Mouse (Mus musculus): Measurements from ENCODE around the gene Pmpcb.

DNA sequence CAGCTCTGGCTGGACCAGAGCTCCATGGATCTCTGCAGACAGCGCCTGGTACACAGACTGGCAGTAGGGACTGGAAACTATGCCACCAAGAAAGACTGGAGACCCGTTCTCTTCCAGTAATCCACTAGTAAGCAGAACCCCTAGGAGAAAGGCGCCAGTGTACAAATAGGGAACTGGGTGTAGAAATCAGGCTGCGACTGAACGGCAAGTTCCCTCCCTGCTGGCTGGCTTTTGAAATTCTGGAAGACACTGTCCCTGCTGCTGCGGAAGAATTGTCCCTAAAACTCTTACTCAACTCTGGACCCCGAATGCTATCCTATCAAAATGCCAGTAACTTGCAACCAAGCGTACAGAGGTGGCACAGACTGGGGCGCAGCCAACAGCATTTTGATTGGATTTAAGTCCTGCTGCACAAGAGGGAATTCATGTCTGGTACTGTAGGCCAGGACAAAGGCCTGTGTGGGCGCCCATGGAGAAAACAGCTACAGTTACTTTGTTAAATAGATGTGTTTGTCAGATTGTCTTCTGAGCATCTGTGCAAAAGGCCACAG lies 19.7 kb upstream of the Pmpcb start:
- no peak for TF ChIP-seq CTCF (IDR thresholded peaks at IDR 0.05; ENCODE audit: borderline replicate concordance, control insufficient read depth, extremely low read depth, insufficient read depth, low read length, poor library complexity)
- TF ChIP-seq POLR2A (IDR thresholded peaks at IDR 0.05; ENCODE audit: control insufficient read depth, extremely low read depth, insufficient read depth, low read length, poor library complexity), result no peak

Measured in thymus, adult 2 months (tissue).